Mouse (Mus musculus) megakaryocyte, embryonic 14.5 days (primary cell): ENCODE data around the gene Pld3.

Experiments used
- FLI1 ChIP-seq: IDR thresholded peaks from 2 replicates; pipeline ENCODE4 v1.6.1; 2012; ENCODE audit warnings: low read length, inconsistent platforms, mixed read lengths
- GATA1 ChIP-seq: IDR thresholded peaks from 3 replicates; pipeline ENCODE4 v1.6.1; 2012; ENCODE audit warnings: mixed read lengths, low read length, inconsistent platforms, borderline replicate concordance

- TF ChIP-seq GATA1 (no peak), FLI1 (no peak)
Observed at GRCm38 (mm10) chr7:27518314-27518713, 34.7 kb downstream of the Pld3 start.
